Mouse (Mus musculus): ENCODE results near the gene Aadacl3. TPM values are rescaled to one million over a fixed set of nuclear protein-coding genes. Genes with fewer than 3 reads are reported as not detected.

The Aadacl3 gene
- polyA plus RNA-seq, 1 experiment = not detected

DNA sequence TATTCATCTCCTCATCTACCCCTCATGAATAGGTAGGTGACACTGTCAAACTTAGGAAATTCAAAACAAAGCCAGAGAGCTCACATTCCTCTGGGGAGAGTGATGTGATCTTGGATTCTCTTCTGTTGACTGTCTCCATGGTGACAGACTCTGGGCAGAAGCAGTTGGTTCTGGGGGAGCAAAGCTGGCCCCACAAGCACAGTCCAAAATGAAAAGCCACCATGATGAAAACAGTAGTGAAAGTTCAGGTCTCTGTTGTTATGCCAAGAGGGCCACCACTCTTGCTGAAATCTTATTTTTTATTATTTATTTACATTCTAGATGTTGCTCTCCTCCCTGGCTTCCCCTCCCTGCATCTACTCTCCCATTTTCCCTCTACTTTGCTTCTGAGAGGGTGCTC is 24.9 kb downstream of the Aadacl3 start, which contains the start of gene 1700012P22Rik:
Gene 1700012P22Rik (minus strand): TSS at position 101 of the 400 bp plus-strand sequence.
- TF ChIP-seq MYOG (IDR thresholded peaks at IDR 0.05; ENCODE audit: control insufficient read depth in 1 of 3, insufficient read depth in 1 of 3, insufficient read length in 2 of 3, low read depth in 2 of 3) = no peak
- no peak for TF ChIP-seq CEBPB (IDR thresholded peaks at IDR 0.05; ENCODE audit: insufficient read depth, poor library complexity, severe bottlenecking)
- no peak for TF ChIP-seq TCF12 (IDR thresholded peaks at IDR 0.05; ENCODE audit: insufficient read depth, poor library complexity, severe bottlenecking)
- TF ChIP-seq POLR2A (IDR thresholded peaks at IDR 0.05; ENCODE audit: insufficient read length, low read depth) = no peak
- no peak for TF ChIP-seq TCF3 (IDR thresholded peaks at IDR 0.05; ENCODE audit: insufficient read length, low read depth)
- TF ChIP-seq USF1 (IDR thresholded peaks at IDR 0.05; ENCODE audit: low read depth) = no peak
- TF ChIP-seq E2F4 (IDR thresholded peaks at IDR 0.05; ENCODE audit: insufficient read depth) = no peak
- TF ChIP-seq MAX (IDR thresholded peaks at IDR 0.05; ENCODE audit: low read depth) = no peak
- no peak for TF ChIP-seq SRF (IDR thresholded peaks at IDR 0.05; ENCODE audit: control insufficient read depth, insufficient read length, low read depth)
- TF ChIP-seq POLR2AphosphoS2 (IDR thresholded peaks at IDR 0.05; ENCODE audit: insufficient read length, low read depth) = no peak
- Histone ChIP-seq H3K4me2 (ENCODE audit: low read depth) (no peak within 1 kb of the TSS), H3K27me3 (ENCODE audit: control insufficient read depth, insufficient read depth, insufficient read length) (no peaks in the 10 kb centered on the region), H3K36me3 (ENCODE audit: control insufficient read depth, insufficient read depth) (no peaks in the 10 kb centered on the region), H3K79me2 (ENCODE audit: control insufficient read depth, insufficient read depth) (no peaks in the 10 kb centered on the region), H3ac (ENCODE audit: control insufficient read depth, insufficient read length) (no peak within 1 kb of the TSS), H3K4me3 (no peak within 1 kb of the TSS)

DNA sequence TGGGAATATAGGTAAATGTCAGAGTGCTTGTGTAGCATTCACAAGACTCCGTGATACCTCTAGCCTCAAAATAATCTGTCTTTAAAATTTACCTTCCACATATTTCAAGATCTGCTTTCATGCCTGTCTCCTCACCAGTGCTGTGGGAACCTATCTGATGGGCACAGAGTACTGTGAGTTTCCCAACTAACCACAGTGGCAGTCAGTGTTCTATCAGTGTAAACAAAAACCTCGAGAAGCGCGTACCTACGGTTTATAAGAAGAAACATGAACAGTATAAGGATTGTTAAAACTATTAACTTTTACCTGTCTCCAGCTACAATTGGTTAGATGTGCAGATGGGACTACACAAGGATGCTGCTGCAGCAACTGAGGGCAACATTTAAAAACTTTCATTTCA is 30.3 kb downstream of the Aadacl3 start:
- Histone ChIP-seq H3K4me2 (ENCODE audit: low read depth) (no peak overlapping the region), H3K27me3 (ENCODE audit: control insufficient read depth, insufficient read depth, insufficient read length) (no peaks in the 10 kb centered on the region), H3K4me3 (no peak overlapping the region), H3K36me3 (ENCODE audit: control insufficient read depth, insufficient read depth) (no peaks in the 10 kb centered on the region), H3K79me2 (ENCODE audit: control insufficient read depth, insufficient read depth) (no peaks in the 10 kb centered on the region), H3ac (ENCODE audit: control insufficient read depth, insufficient read length) (no peak overlapping the region)
- TF ChIP-seq REST (IDR thresholded peaks at IDR 0.05; ENCODE audit: insufficient read depth, insufficient read length) (no peak), POLR2A (IDR thresholded peaks at IDR 0.05; ENCODE audit: insufficient read length, low read depth) (no peak), CEBPB (IDR thresholded peaks at IDR 0.05; ENCODE audit: insufficient read depth, poor library complexity, severe bottlenecking) (no peak), USF1 (IDR thresholded peaks at IDR 0.05; ENCODE audit: low read depth) (no peak), SRF (IDR thresholded peaks at IDR 0.05; ENCODE audit: control insufficient read depth, insufficient read length, low read depth) (no peak), POLR2AphosphoS2 (IDR thresholded peaks at IDR 0.05; ENCODE audit: insufficient read length, low read depth) (no peak), MYOG (IDR thresholded peaks at IDR 0.05; ENCODE audit: control insufficient read depth in 1 of 3, insufficient read depth in 1 of 3, insufficient read length in 2 of 3, low read depth in 2 of 3) (no peak), TCF3 (IDR thresholded peaks at IDR 0.05; ENCODE audit: insufficient read length, low read depth) (no peak), MAX (IDR thresholded peaks at IDR 0.05; ENCODE audit: low read depth) (no peak), MYOD1 (IDR thresholded peaks at IDR 0.05; ENCODE audit: control insufficient read depth in 1 of 3, insufficient read length in 2 of 3, low read depth in 2 of 3) (no peak), E2F4 (IDR thresholded peaks at IDR 0.05; ENCODE audit: insufficient read depth) (no peak), TCF12 (IDR thresholded peaks at IDR 0.05; ENCODE audit: insufficient read depth, poor library complexity, severe bottlenecking) (no peak)

GRCm38 (mm10) chr4:144430723-144431122 is 32.8 kb downstream of the Aadacl3 start:
- Histone ChIP-seq H3K4me3 (no peak overlapping the region), H3K4me2 (ENCODE audit: low read depth) (no peak overlapping the region), H3K27me3 (ENCODE audit: control insufficient read depth, insufficient read depth, insufficient read length) (no peaks in the 10 kb centered on the region), H3K79me2 (ENCODE audit: control insufficient read depth, insufficient read depth) (no peaks in the 10 kb centered on the region), H3ac (ENCODE audit: control insufficient read depth, insufficient read length) (no peak overlapping the region), H3K36me3 (ENCODE audit: control insufficient read depth, insufficient read depth) (no peaks in the 10 kb centered on the region)
- TF ChIP-seq REST (IDR thresholded peaks at IDR 0.05; ENCODE audit: insufficient read depth, insufficient read length) (no peak), SRF (IDR thresholded peaks at IDR 0.05; ENCODE audit: control insufficient read depth, insufficient read length, low read depth) (no peak), TCF3 (IDR thresholded peaks at IDR 0.05; ENCODE audit: insufficient read length, low read depth) (no peak), POLR2A (IDR thresholded peaks at IDR 0.05; ENCODE audit: insufficient read length, low read depth) (no peak), E2F4 (IDR thresholded peaks at IDR 0.05; ENCODE audit: insufficient read depth) (no peak), USF1 (IDR thresholded peaks at IDR 0.05; ENCODE audit: low read depth) (no peak), MAX (IDR thresholded peaks at IDR 0.05; ENCODE audit: low read depth) (no peak), POLR2AphosphoS2 (IDR thresholded peaks at IDR 0.05; ENCODE audit: insufficient read length, low read depth) (no peak), MYOD1 (IDR thresholded peaks at IDR 0.05; ENCODE audit: control insufficient read depth in 1 of 3, insufficient read length in 2 of 3, low read depth in 2 of 3) (no peak), TCF12 (IDR thresholded peaks at IDR 0.05; ENCODE audit: insufficient read depth, poor library complexity, severe bottlenecking) (no peak), CEBPB (IDR thresholded peaks at IDR 0.05; ENCODE audit: insufficient read depth, poor library complexity, severe bottlenecking) (no peak), MYOG (IDR thresholded peaks at IDR 0.05; ENCODE audit: control insufficient read depth in 1 of 3, insufficient read depth in 1 of 3, insufficient read length in 2 of 3, low read depth in 2 of 3) (no peak)

DNA sequence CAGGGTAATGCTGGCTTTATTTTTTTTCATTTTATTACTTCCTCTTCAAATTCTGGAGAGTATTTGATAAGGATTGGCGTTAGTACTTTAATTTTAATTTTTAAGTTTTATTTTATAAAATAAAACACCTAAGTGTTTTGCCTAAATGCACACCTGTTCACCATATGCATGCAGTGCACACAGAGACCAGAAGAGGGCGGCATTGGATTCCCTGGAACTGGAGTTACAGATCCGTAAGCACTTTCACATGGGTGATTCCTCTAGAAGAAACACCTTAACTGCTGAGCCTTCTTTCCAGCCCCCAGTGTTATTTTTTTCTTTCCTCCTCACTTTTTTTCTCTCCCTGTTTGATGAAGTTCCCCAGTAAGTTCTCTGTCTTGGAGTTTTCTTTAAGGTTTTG is 34.7 kb downstream of the Aadacl3 start:
- H3K4me2 ChIP-seq (ENCODE audit: low read depth) = no peak overlapping the region
- H3K36me3 ChIP-seq (ENCODE audit: control insufficient read depth, insufficient read depth) = no peaks in the 10 kb centered on the region
- no peak overlapping the region for H3K4me3 ChIP-seq
- H3K79me2 ChIP-seq (ENCODE audit: control insufficient read depth, insufficient read depth) = no peaks in the 10 kb centered on the region
- no peak overlapping the region for H3ac ChIP-seq (ENCODE audit: control insufficient read depth, insufficient read length)
- no peak for TF ChIP-seq SRF (IDR thresholded peaks at IDR 0.05; ENCODE audit: control insufficient read depth, insufficient read length, low read depth)
- TF ChIP-seq POLR2A (IDR thresholded peaks at IDR 0.05; ENCODE audit: insufficient read length, low read depth) = no peak
- TF ChIP-seq CEBPB (IDR thresholded peaks at IDR 0.05; ENCODE audit: insufficient read depth, poor library complexity, severe bottlenecking) = no peak
- no peak for TF ChIP-seq MAX (IDR thresholded peaks at IDR 0.05; ENCODE audit: low read depth)
- TF ChIP-seq USF1 (IDR thresholded peaks at IDR 0.05; ENCODE audit: low read depth) = no peak
- TF ChIP-seq MYOG (IDR thresholded peaks at IDR 0.05; ENCODE audit: control insufficient read depth in 1 of 3, insufficient read depth in 1 of 3, insufficient read length in 2 of 3, low read depth in 2 of 3) = no peak
- no peak for TF ChIP-seq E2F4 (IDR thresholded peaks at IDR 0.05; ENCODE audit: insufficient read depth)
- no peak for TF ChIP-seq TCF3 (IDR thresholded peaks at IDR 0.05; ENCODE audit: insufficient read length, low read depth)
- TF ChIP-seq POLR2AphosphoS2 (IDR thresholded peaks at IDR 0.05; ENCODE audit: insufficient read length, low read depth) = no peak
- no peak for TF ChIP-seq REST (IDR thresholded peaks at IDR 0.05; ENCODE audit: insufficient read depth, insufficient read length)
- no peak for TF ChIP-seq TCF12 (IDR thresholded peaks at IDR 0.05; ENCODE audit: insufficient read depth, poor library complexity, severe bottlenecking)
- H3K27me3 ChIP-seq (ENCODE audit: control insufficient read depth, insufficient read depth, insufficient read length) = no peaks in the 10 kb centered on the region
